Mouse (Mus musculus) MN1 (cell line): ENCODE results near the gene Mast4.

Experiments used
- DNase-seq: peaks from one replicate; pipeline ENCODE4 v3.0.0-alpha.2; 2016; ENCODE audit warnings: low spot score

Mast4 gene

GRCm38 (mm10) chr13:103059995-103060652 is 274.2 kb downstream of the Mast4 start:
- DNase-seq, result no peak

DNA sequence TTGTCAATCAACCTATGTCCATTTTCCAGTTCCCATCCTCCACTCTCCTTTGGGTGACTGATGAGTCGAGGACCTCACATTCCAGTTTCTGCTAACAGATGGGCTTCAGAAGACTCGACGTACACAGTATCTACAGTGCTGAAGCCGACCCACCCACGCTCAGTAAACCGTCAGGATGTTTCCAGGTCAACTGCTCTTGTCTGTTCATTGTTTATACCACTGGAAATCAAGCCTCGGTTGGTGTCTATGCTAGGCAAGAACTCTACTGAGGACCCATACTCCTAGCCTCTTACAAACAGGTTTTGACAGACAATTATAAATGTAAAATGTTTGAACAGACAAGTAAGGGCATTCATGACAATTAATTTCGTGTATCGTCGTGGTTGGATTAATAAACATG is 277.8 kb downstream of the Mast4 start:
- no peak for DNase-seq

DNA sequence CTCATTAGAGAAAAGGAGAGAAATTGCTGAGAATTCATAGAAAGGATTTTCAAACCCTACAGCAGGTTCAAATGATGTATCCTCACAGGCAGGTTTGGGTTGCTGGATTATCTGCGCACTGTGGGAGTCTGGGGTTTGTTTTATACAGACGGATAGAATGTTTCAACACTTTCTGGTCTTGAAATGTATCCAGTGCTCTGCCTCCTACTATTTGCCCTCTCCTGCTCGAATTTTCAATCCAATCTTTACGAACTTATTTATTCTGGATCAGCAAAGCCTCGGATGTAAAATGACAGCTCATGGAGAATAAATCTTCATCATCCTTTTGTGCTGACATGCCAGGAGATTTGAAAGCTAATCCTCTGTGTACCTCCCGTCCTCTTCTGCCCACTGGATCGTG is 281.6 kb downstream of the Mast4 start:
- no peak for DNase-seq

- DNase-seq, result no peak
Observed at GRCm38 (mm10) chr13:103048954-103049353, 285.3 kb downstream of the Mast4 start.

DNA sequence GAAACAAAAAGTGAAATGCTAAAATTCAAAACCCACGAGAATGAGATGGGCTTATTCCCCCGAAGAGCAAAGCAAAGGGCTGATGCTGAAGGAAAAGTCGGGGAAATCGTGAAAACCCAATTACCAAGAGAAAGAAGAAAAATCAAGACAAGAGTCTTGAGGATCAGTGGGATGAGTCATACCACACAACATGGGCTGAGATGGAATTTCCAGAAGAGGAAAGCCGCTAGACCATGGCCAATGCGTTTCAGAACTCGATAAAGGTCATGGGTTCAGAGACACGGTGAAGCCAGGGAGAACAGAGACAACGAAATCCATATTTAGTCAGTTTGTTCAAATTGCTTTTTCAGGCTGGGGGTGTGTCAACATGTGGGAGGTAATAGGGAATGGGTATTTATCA is 290.6 kb downstream of the Mast4 start:
- no peak for DNase-seq

DNA sequence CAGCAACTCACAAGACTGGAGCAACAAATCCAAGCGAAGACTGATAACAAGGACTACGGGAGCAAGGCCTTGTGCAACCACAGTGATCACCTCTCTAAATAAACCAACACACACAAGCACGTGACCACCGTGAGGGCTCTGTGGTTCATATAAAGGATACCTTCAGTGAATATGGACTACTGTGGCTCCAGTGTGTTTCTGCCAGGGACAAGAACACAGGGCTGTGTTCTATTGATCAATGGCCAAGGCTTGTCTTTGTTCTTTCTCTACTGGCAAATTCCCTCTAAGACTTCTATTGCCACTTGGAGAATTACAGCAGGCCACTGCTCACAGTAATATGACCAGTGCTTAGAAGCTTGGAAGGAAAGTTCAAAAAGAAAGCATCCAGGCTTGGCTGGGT is 291.3 kb downstream of the Mast4 start:
- DNase-seq, result no peak

DNA sequence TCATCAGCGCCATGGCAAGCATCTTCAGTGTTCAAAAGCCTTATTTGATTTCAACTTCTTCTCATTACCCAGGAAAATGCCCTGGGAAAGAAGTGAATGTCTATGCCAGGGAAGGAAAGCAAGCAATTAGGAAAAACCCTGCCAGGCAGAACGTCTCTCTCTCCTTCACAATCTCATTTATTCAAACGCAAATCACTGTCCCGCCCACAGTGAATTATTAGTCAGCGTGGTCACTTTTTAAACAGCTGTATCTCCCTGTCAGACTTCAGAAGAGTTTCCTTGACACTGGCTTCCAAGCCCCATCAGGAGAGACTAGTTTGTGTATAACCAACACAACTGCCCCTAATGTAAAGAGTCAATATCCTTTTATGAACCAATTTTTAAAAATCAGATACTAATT is 296.8 kb downstream of the Mast4 start:
- DNase-seq, result no peak

DNA sequence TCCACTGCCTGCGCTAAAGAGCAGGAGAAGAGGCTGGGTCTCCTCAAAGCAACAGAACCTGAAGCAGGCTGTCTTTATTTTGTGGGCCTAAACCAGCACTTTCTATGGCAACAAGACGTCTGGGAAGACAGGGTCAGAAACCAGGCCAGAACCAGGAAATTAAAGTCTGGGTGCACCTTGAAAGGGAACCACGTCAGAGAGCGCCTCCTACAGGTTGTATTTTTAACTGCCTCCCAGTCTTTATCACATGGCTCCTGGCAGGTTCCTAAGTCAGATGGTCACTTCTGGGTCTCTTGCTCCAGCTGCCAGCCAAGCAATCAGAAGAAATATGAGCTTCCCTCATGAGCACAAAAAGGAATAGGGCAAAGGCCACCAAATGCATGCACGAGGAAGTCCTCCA is 304.9 kb downstream of the Mast4 start:
- no peak for DNase-seq

- peak; percentile 52 for DNase-seq
Observed at GRCm38 (mm10) chr13:103027456-103028078, 306.7 kb downstream of the Mast4 start.

DNA sequence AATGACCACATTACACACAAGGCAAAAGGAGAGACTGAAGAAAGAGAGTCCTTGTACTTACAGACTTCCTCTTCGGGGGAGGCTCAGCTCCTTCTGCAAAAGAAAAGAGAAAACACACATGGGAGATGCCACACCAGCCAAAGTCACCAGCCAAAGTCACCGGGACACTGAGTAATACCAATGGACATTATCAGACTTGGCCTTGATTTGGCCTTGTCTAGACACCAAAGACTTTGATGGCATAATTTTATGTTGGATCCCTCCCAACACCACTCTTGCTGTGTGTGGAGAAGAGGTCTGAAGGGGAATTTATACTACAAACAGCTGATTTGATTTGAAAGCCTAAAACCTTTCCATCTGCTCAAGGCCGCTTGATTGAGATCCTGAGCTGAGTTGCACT is 308.8 kb downstream of the Mast4 start:
- no peak for DNase-seq

- DNase-seq, result no peak
Observed at GRCm38 (mm10) chr13:103018481-103018880, 315.8 kb downstream of the Mast4 start.

DNA sequence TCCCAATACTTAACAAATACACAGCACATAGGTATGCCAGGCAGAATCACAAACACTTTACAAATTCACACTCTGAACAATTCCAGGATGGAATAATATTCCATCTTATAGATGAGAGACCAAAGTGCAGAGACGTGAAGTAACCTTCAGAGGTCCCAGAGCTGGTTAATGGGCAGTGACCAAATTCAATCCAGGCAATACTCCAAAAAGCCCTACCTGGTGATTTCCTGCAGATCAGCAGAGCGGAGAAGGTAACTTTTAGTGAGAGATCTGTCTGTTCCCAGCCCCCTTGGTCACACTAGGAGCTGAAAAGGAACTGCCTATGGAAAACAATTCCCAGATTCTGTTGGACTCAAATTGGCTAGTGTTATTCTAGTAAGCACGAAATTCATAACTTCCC is 316.6 kb downstream of the Mast4 start:
- no peak for DNase-seq

DNA sequence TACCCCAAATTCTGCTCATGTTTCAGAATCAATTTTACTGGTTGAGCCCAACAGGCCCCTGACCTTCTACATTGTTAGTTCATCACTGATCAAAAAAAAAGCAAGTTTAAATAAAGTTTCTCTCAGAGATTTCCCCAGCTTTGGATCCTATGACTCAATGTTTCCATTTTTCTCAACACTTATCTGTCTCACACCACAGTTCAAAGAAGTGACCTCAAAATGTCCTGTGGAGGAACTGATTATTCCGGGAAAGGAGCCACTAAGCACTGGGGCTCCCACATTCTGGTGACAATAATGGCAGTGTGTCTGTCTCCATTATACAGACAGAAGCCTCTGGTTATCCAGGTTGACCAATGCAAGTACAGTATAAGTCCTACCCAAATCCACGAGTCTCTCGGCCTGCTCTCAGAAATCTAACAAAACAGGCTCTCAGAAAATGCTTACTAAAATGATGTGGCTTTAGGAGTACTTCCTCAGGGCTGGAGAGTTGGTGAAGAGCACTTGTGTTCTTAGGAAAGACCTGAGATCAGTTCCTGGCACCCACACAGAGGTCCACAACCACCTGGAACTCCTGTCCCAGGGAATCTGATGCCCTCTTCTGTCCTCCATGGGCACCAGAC is 319.1 kb downstream of the Mast4 start:
- no peak for DNase-seq

- DNase-seq, result no peak
Observed at GRCm38 (mm10) chr13:103014631-103015030, 319.7 kb downstream of the Mast4 start.

- DNase-seq, result no peak
Observed at GRCm38 (mm10) chr13:103014222-103014621, 320.1 kb downstream of the Mast4 start.

GRCm38 (mm10) chr13:103005227-103005626 is 329.1 kb downstream of the Mast4 start:
- no peak for DNase-seq

DNA sequence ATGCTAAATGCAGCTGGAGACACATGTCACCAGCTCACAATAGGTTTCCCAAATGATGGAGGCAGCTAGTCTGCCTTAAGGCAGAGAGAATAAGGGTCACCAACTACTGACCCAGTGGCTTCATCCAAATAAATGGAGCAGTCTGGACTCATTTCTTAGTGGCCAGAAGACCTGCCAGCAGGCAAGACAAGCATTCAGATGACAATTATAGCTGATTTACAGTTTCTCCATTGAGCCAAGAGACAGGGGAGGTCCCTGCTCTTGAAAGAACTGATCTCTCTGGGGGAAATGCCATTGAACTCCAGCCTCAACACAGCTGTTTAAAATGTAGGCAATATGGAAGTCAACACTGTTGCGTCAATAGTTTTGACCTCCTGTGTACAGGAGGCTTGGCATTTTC is 332.5 kb downstream of the Mast4 start:
- no peak for DNase-seq

DNA sequence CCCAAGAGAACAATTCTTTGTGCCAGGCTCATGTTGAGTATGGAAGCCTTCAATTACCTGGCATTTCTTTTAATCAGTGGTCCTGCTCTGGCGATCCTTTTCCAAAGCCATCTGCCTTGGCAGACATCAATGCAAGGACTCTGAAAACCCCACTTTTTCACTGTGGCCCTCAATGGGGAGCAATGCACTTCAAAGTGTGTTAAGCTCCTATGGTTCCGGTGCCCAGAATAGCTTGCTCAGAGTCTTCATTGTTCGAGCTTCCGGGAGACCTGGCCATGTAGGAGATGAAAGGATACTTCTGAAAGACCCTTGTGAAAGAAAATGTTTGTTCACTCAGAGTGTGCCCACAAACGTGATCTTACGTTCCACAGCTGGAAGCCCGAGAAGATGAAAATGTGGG is 333.4 kb downstream of the Mast4 start:
- DNase-seq, result no peak

- DNase-seq, result no peak
Observed at GRCm38 (mm10) chr13:102994098-102994497, 340.2 kb downstream of the Mast4 start.

DNA sequence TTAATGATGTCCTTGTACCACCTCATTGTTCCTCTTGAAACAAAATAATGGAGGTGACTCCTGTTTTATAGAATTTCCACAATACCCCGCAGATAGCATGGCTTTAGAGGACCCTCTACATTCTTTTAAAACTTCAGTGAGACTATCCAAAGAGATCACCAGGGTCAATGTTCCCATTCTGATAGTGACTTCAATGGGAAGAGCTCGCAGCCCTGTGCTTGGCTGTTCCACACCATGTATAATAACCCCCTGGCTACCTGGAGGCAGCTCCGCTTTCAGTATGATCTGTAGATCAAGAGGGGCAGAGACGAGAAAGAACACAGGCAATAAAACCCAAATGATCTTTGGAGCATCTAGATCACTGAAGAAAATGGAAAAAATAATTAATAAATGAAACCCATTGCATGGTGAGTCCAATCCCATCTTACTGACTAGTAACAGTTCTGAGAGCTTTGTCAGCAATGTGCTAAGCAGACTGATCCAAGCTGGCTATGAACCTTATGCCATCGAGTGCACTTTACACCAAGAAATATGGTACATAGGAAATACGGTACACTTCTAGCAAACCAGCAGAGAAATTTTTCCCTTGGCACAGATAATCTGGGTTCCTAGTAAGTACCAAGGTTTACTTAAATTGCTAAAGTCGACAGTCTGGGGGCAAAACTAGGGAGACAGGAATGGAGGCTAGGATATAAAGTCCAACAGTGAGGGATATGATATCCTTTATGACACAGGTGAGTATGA is 341.4 kb downstream of the Mast4 start:
- no peak for DNase-seq

- no peak for DNase-seq
Observed at GRCm38 (mm10) chr13:102991928-102992327, 342.4 kb downstream of the Mast4 start.

GRCm38 (mm10) chr13:102991196-102991595 is 343.1 kb downstream of the Mast4 start:
- DNase-seq, result no peak

DNA sequence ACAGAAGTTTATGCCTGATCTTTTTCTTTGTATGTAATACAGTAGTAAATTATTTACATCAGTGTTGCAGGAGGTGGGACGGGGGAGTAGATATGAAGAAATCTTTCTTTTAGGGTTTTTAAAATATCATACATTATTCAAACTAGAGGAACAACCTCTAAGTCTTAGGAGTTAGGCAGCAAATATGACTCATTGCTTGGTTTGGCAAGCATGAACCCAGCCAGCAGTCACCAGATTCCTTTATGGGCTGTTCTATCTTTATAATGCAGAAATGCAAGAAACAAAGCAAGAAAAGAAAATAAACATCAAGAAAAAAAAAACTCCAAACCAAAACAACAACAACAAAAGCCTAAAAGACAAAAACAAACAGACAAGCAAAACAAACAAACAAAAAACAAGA is 344.2 kb downstream of the Mast4 start:
- DNase-seq, result no peak
